Mouse (Mus musculus) midbrain, embryonic 13.5 days (tissue): ENCODE data around the gene Cst7. TPM values are rescaled to one million over a fixed set of nuclear protein-coding genes. Genes with fewer than 3 reads are reported as not detected.

Experiments
- ATAC-seq: fragments of 200-750 bp; cut with Nextera tagmentation; 2 replicates; pipeline ENCODE4 v1.8.0; 2017; ENCODE audit warnings: mild to moderate bottlenecking, moderate TSS enrichment, moderate library complexity
- H3K27ac ChIP-seq: fragments of 300-500 bp; sonication (generic); 2 replicates; pipeline ENCODE4 v1.5.1; 2015; ENCODE audit warnings: inconsistent platforms, mild to moderate bottlenecking, moderate library complexity
- H3K27me3 ChIP-seq: fragments of 300-500 bp; sonication (generic); 2 replicates; pipeline ENCODE4 v1.6.1; 2015; ENCODE audit warnings: mild to moderate bottlenecking, inconsistent platforms
- H3K36me3 ChIP-seq: fragments of 300-500 bp; sonication (generic); 2 replicates; pipeline ENCODE4 v1.6.1; 2015; ENCODE audit warnings: mild to moderate bottlenecking, inconsistent platforms
- H3K4me1 ChIP-seq: fragments of 300-500 bp; sonication (generic); replicated peaks from 2 replicates; pipeline ENCODE4 v1.6.1; 2015; ENCODE audit warnings: inconsistent platforms
- H3K4me2 ChIP-seq: fragments of 300-500 bp; sonication (generic); replicated peaks from 2 replicates; pipeline ENCODE4 v1.6.1; 2015; ENCODE audit warnings: moderate library complexity, mild to moderate bottlenecking, inconsistent platforms
- H3K4me3 ChIP-seq: fragments of 300-500 bp; sonication (generic); replicated peaks from 2 replicates; pipeline ENCODE4 v1.5.1; 2015; ENCODE audit warnings: mild to moderate bottlenecking, inconsistent platforms
- H3K9ac ChIP-seq: fragments of 300-500 bp; sonication (generic); replicated peaks from 2 replicates; pipeline ENCODE4 v1.6.1; 2015; ENCODE audit warnings: mild to moderate bottlenecking, inconsistent platforms
- H3K9me3 ChIP-seq: fragments of 300-500 bp; sonication (generic); 2 replicates; pipeline ENCODE4 v1.6.1; 2016; ENCODE audit warnings: mild to moderate bottlenecking, inconsistent platforms
- WGBS: fragments of 180-500 bp; shearing (Covaris S2); methylation state at CpG from one replicate; pipeline ENCODE4 v1.1.7; 2015; 5-methylcytosine and 5-hydroxymethylcytosine counted together
- polyA plus RNA-seq: library from polyadenylated mRNA; unstranded; fragments of >200 nt; fragmentation: Nextera tagmentation; extraction: Ambion mirVana; gene quantifications from 2 replicates; pipeline ENCODE4 v1.2.1, GENCODE M21; 2015

Gene Cst7
- polyA plus RNA-seq, 1 experiment from 2014 or later: 0.16 TPM

- Histone ChIP-seq H3K4me2 (no peak overlapping the region), H3K4me3 (no peak overlapping the region), H3K9ac (no peak overlapping the region), H3K4me1 (no peaks in the 10 kb centered on the region), H3K9me3 (no peaks in the 10 kb centered on the region), H3K27ac (no peak overlapping the region), H3K36me3 (peaks cover 7% of the 10 kb centered on the region; the same call in 1 of the 2 replicates), H3K27me3 (no peaks in the 10 kb centered on the region)
- no peak for ATAC-seq
- 100% methylated on average over 2 of the region's 2 CpGs for WGBS
Observed at GRCm38 (mm10) chr2:150600263-150600662, 30.0 kb downstream of the Cst7 start.

GRCm38 (mm10) chr2:150602166-150602565 lies 32.0 kb downstream of the Cst7 start:
- Histone ChIP-seq H3K4me2 (no peak overlapping the region), H3K36me3 (no peaks in the 10 kb centered on the region), H3K27ac (no peak overlapping the region), H3K4me3 (no peak overlapping the region), H3K27me3 (no peaks in the 10 kb centered on the region), H3K4me1 (peaks cover 3% of the 10 kb centered on the region), H3K9me3 (no peaks in the 10 kb centered on the region), H3K9ac (no peak overlapping the region)
- no peak for ATAC-seq
- WGBS: 90% methylated on average over 2 of the region's 2 CpGs

- Histone ChIP-seq H3K36me3 (no peaks in the 10 kb centered on the region), H3K27me3 (no peaks in the 10 kb centered on the region), H3K4me1 (peaks cover 14% of the 10 kb centered on the region), H3K9me3 (no peaks in the 10 kb centered on the region), H3K4me3 (no peak overlapping the region), H3K27ac (no peak overlapping the region), H3K9ac (no peak overlapping the region), H3K4me2 (no peak overlapping the region)
- 86% methylated on average over 2 of the region's 2 CpGs for WGBS
- ATAC-seq: no peak
Observed at GRCm38 (mm10) chr2:150604802-150605201, 34.6 kb downstream of the Cst7 start.

- H3K4me2 ChIP-seq: peak overlapping the region; percentile 82
- peak overlapping the region; percentile 95 for H3K4me3 ChIP-seq
- WGBS: 73% methylated on average over 1 of the region's 1 CpGs
- H3K36me3 ChIP-seq: no peaks in the 10 kb centered on the region
- H3K9ac ChIP-seq: no peak overlapping the region
- H3K27me3 ChIP-seq: no peaks in the 10 kb centered on the region
- no peak overlapping the region for H3K27ac ChIP-seq
- H3K9me3 ChIP-seq: no peaks in the 10 kb centered on the region
- no peak for ATAC-seq
- peaks cover 14% of the 10 kb centered on the region for H3K4me1 ChIP-seq
Observed at GRCm38 (mm10) chr2:150607086-150607485, 36.9 kb downstream of the Cst7 start.

- ATAC-seq: peak; percentile 98
- peak within 1 kb of the TSS; percentile 60 for H3K27ac ChIP-seq
- H3K4me2 ChIP-seq: peak within 1 kb of the TSS; percentile 82
- peak within 1 kb of the TSS; percentile 92 for H3K9ac ChIP-seq
- no peaks in the 10 kb centered on the region for H3K9me3 ChIP-seq
- H3K4me1 ChIP-seq: peaks cover 14% of the 10 kb centered on the region
- H3K27me3 ChIP-seq: no peaks in the 10 kb centered on the region
- WGBS: under 1% methylated on average over 42 of the region's 42 CpGs
- H3K36me3 ChIP-seq: no peaks in the 10 kb centered on the region
- peak within 1 kb of the TSS; percentile 95 for H3K4me3 ChIP-seq
Observed at GRCm38 (mm10) chr2:150608087-150608799, 38.0 kb downstream of the Cst7 start, which contains the start of gene Apmap. TSS of gene Apmap (minus strand) at chr2:150608567.

- H3K4me2 ChIP-seq: peak overlapping the region; percentile 82
- peak overlapping the region; percentile 92 for H3K9ac ChIP-seq
- H3K9me3 ChIP-seq: no peaks in the 10 kb centered on the region
- ATAC-seq: peak; percentile 81
- peak overlapping the region; percentile 95 for H3K4me3 ChIP-seq
- 2% methylated on average over 10 of the region's 10 CpGs for WGBS
- no peak overlapping the region for H3K27ac ChIP-seq
- H3K36me3 ChIP-seq: no peaks in the 10 kb centered on the region
- H3K4me1 ChIP-seq: peaks cover 14% of the 10 kb centered on the region
- H3K27me3 ChIP-seq: no peaks in the 10 kb centered on the region
Observed at GRCm38 (mm10) chr2:150608872-150609560, 38.8 kb downstream of the Cst7 start.

- no peaks in the 10 kb centered on the region for H3K27me3 ChIP-seq
- H3K9me3 ChIP-seq: no peaks in the 10 kb centered on the region
- no peak overlapping the region for H3K4me3 ChIP-seq
- no peak for ATAC-seq
- H3K27ac ChIP-seq: no peak overlapping the region
- 88% methylated on average over 3 of the region's 3 CpGs for WGBS
- H3K9ac ChIP-seq: no peak overlapping the region
- H3K4me2 ChIP-seq: no peak overlapping the region
- peaks cover 14% of the 10 kb centered on the region for H3K4me1 ChIP-seq
- no peaks in the 10 kb centered on the region for H3K36me3 ChIP-seq
Observed at GRCm38 (mm10) chr2:150610097-150610496, 39.9 kb downstream of the Cst7 start.

- peaks cover 63% of the 10 kb centered on the region for H3K36me3 ChIP-seq
- H3K4me1 ChIP-seq: no peaks in the 10 kb centered on the region
- WGBS: 72% methylated on average over 3 of the region's 3 CpGs
Observed at GRCm38 (mm10) chr2:150621698-150622097, 51.5 kb downstream of the Cst7 start.

GRCm38 (mm10) chr2:150623957-150624356 lies 53.7 kb downstream of the Cst7 start:
- H3K27me3 ChIP-seq: no peaks in the 10 kb centered on the region
- H3K4me3 ChIP-seq: no peak overlapping the region
- H3K4me1 ChIP-seq: no peaks in the 10 kb centered on the region
- H3K27ac ChIP-seq: no peak overlapping the region
- H3K9me3 ChIP-seq: no peaks in the 10 kb centered on the region
- ATAC-seq: no peak
- H3K4me2 ChIP-seq: no peak overlapping the region
- WGBS: 90% methylated on average over 3 of the region's 3 CpGs
- H3K9ac ChIP-seq: no peak overlapping the region
- peaks cover 73% of the 10 kb centered on the region for H3K36me3 ChIP-seq

More at GRCm38 (mm10) chr2:150621698-150622097, 51.5 kb downstream of the Cst7 start:
- Histone ChIP-seq H3K4me2 (no peak overlapping the region), H3K27ac (no peak overlapping the region), H3K9me3 (no peaks in the 10 kb centered on the region), H3K9ac (no peak overlapping the region), H3K4me3 (no peak overlapping the region), H3K27me3 (no peaks in the 10 kb centered on the region)
- ATAC-seq: no peak

GRCm38 (mm10) chr2:150624926-150625325 lies 54.7 kb downstream of the Cst7 start:
- Histone ChIP-seq H3K27me3 (no peaks in the 10 kb centered on the region), H3K36me3 (peaks cover 71% of the 10 kb centered on the region), H3K4me3 (no peak overlapping the region), H3K4me1 (no peaks in the 10 kb centered on the region), H3K4me2 (no peak overlapping the region), H3K9ac (no peak overlapping the region), H3K9me3 (no peaks in the 10 kb centered on the region), H3K27ac (no peak overlapping the region)
- no peak for ATAC-seq
- WGBS: 91% methylated on average over 8 of the region's 8 CpGs

GRCm38 (mm10) chr2:150627140-150627539 lies 56.9 kb downstream of the Cst7 start:
- Histone ChIP-seq H3K27ac (no peak overlapping the region), H3K9ac (no peak overlapping the region), H3K27me3 (no peaks in the 10 kb centered on the region), H3K9me3 (no peaks in the 10 kb centered on the region), H3K36me3 (peaks cover 54% of the 10 kb centered on the region), H3K4me2 (no peak overlapping the region), H3K4me3 (no peak overlapping the region), H3K4me1 (no peaks in the 10 kb centered on the region)
- 66% methylated on average over 6 of the region's 6 CpGs for WGBS
- ATAC-seq: no peak
